21 mouse cellular contexts compared by ENCODE assay signal in the genomic region with DNA sequence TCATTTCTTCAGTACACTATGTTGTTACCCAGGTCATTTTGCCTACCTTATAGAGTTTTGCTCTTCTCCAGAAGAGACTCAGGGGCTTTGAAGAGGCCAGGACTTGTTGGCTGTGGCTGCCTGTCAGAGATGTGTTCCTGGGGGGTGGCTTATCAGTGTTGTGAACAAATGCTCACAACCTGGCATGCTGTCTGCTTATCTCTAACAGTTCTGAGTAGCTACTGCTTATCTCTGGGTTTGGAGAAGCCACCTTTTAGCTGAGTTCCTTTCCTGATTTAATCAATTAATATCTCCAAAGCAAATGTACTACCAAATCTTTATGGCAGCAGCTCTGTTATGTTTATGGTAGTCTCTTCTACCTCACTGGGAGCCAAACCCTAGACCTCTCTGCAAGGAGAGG. TPM values are rescaled to one million over a fixed set of nuclear protein-coding genes. Genes with fewer than 3 reads are reported as not detected.
DNase-seq lines count a peak whose midpoint lies in the region; ATAC-seq and TF ChIP-seq lines count a peak whose summit lies in the region.
"Had no signal": no experiment of that assay in that cellular context is flagged by ENCODE, and none has a peak within 500 bp of the region (broad histone marks: within the 10 kb centered on the region; RNA-seq: fewer than 3 reads in every experiment).

No protein-coding gene starts in this region.

- TF ChIP-seq EP300 in MEL (IDR thresholded peaks at IDR 0.05; ENCODE audit: low read depth in 1 of 2, low read length in 2 of 2) = peak; percentile 99

- ATAC-seq in erythroid progenitor cell, adult 5-6 weeks (replicated peaks; ENCODE audit: low FRiP score, poor library complexity, severe bottlenecking) = peak; percentile 65
- ATAC-seq in liver, embryonic 16.5 days (ENCODE audit: low read depth) = peak; percentile 92
- ATAC-seq: CD4-positive, CD25-positive, alpha-beta regulatory T cell, adult 4 months; forebrain, postnatal 0 days; inflammation-experienced regulatory T-cells, adult 6 months had no signal

- H3K27ac ChIP-seq in heart, embryonic 10.5 days = no peak overlapping the region
- H3K27ac ChIP-seq in MEL (ENCODE audit: control insufficient read depth, low read depth, low read length) = peak overlapping the region; percentile 85
- peak overlapping the region; percentile 86 for H3K27ac ChIP-seq in liver, embryonic 16.5 days (ENCODE audit: low read length)
- H3K27ac ChIP-seq: embryonic facial prominence, embryonic 13.5 days; layer of hippocampus, adult 2 months; limb, embryonic 15.5 days; neural tube, embryonic 13.5 days had no signal

- H3K79me2 ChIP-seq in MEL (ENCODE audit: control insufficient read depth, insufficient read depth, low read length, poor library complexity) = peaks cover 43% of the 10 kb centered on the region

- H3K4me2 ChIP-seq in liver, embryonic 16.5 days (ENCODE audit: low read depth, low read length) = peak overlapping the region; percentile 44
- H3K4me2 ChIP-seq: embryonic facial prominence, embryonic 13.5 days; limb, embryonic 15.5 days; neural tube, embryonic 13.5 days had no signal

- peaks cover 38% of the 10 kb centered on the region for H3K4me1 ChIP-seq in heart, embryonic 10.5 days
- H3K4me1 ChIP-seq in MEL (ENCODE audit: control insufficient read depth in 1 of 2, insufficient read depth in 2 of 2, low read length in 2 of 2) = peaks cover 17 to 32% of the 10 kb centered on the region in 2 experiments
- peaks cover 30% of the 10 kb centered on the region for H3K4me1 ChIP-seq in liver, embryonic 16.5 days (ENCODE audit: control insufficient read depth, low read depth, low read length)

- H3K4me3 ChIP-seq in heart, embryonic 10.5 days = no peak overlapping the region
- no peak overlapping the region for H3K4me3 ChIP-seq in MEL (ENCODE audit: control insufficient read depth in 1 of 2, insufficient read depth in 1 of 2, low read depth in 2 of 2, low read length in 2 of 2)
- no peak overlapping the region for H3K4me3 ChIP-seq in liver, embryonic 16.5 days (ENCODE audit: low read depth, low read length)
- H3K4me3 ChIP-seq: embryonic facial prominence, embryonic 13.5 days; layer of hippocampus, adult 2 months; limb, embryonic 15.5 days; neural tube, embryonic 13.5 days had no signal

- H3K9me3 ChIP-seq in heart, embryonic 10.5 days = no peaks in the 10 kb centered on the region
- H3K9me3 ChIP-seq in MEL (replicated peaks; ENCODE audit: insufficient read depth, low read length) = no peaks in the 10 kb centered on the region
- no peaks in the 10 kb centered on the region for H3K9me3 ChIP-seq in liver, embryonic 16.5 days (replicated peaks; ENCODE audit: control insufficient read depth, low read length)
- H3K9me3 ChIP-seq: embryonic facial prominence, embryonic 13.5 days; limb, embryonic 15.5 days; neural tube, embryonic 13.5 days had no signal

- no peak for TF ChIP-seq POLR2A in MEL (IDR thresholded peaks at IDR 0.05; ENCODE audit: control insufficient read depth in 1 of 2, insufficient read depth in 1 of 2, low read depth in 1 of 2, low read length in 2 of 2, poor library complexity in 1 of 2)

- no peak for TF ChIP-seq RAD21 in MEL (IDR thresholded peaks at IDR 0.05; ENCODE audit: low read depth, low read length)

- no peak for TF ChIP-seq CTCF in MEL (IDR thresholded peaks at IDR 0.05 in 2 of 3, conservative IDR thresholded peaks at IDR 0.05 in 1 of 3; ENCODE audit: control insufficient read depth in 1 of 3, insufficient read depth in 1 of 3, low read depth in 2 of 3, low read length in 3 of 3, poor library complexity in 1 of 3, severe bottlenecking in 1 of 3)

- DNase-seq in heart, embryonic 10.5 days (ENCODE audit: low spot score) = peak; percentile 84
- DNase-seq in heart, adult 9 months (ENCODE audit: low spot score in 2 of 2) = no peak
- DNase-seq in MEL (ENCODE audit: low read depth, low spot score) = peak; percentile 80
- DNase-seq in right cerebral cortex, postnatal 4 days = no peak
- no peak for DNase-seq in kidney, postnatal 10 days
- DNase-seq in urinary bladder, postnatal 14 days (ENCODE audit: low spot score) = no peak
- DNase-seq: adrenal gland, postnatal 25 days; cerebellum, adult 2 months; forebrain, postnatal 0 days; kidney, adult 2 months; kidney, postnatal 14 days; lung, postnatal 10 days; midbrain, embryonic 14.5 days had no signal

- H3K36me3 ChIP-seq in heart, embryonic 10.5 days = peaks cover 95% of the 10 kb centered on the region
- peaks cover 31 to 37% of the 10 kb centered on the region in 2 experiments for H3K36me3 ChIP-seq in MEL (ENCODE audit: control insufficient read depth in 1 of 2, insufficient read depth in 2 of 2, low read length in 2 of 2)
- H3K36me3 ChIP-seq in liver, embryonic 16.5 days (ENCODE audit: control insufficient read depth, insufficient read depth) = peaks cover 22% of the 10 kb centered on the region

- H3K9ac ChIP-seq in MEL (ENCODE audit: control insufficient read depth, low read depth, low read length, poor library complexity, severe bottlenecking) = no peak overlapping the region
- peak overlapping the region; percentile 36 for H3K9ac ChIP-seq in liver, embryonic 16.5 days (ENCODE audit: low read depth, low read length)
- H3K9ac ChIP-seq: embryonic facial prominence, embryonic 13.5 days; forebrain, postnatal 0 days; limb, embryonic 15.5 days; neural tube, embryonic 13.5 days had no signal

- no peaks in the 10 kb centered on the region for H3K27me3 ChIP-seq in heart, embryonic 10.5 days (ENCODE audit: insufficient read depth, poor library complexity, severe bottlenecking)
- H3K27me3 ChIP-seq in MEL (ENCODE audit: control insufficient read depth in 1 of 2, insufficient read depth in 2 of 2, low read length in 2 of 2) = no peaks in the 10 kb centered on the region
- no peaks in the 10 kb centered on the region for H3K27me3 ChIP-seq in liver, embryonic 16.5 days (ENCODE audit: control insufficient read depth, insufficient read depth, low read depth, low read length)
- H3K27me3 ChIP-seq: embryonic facial prominence, embryonic 13.5 days; limb, embryonic 15.5 days; neural tube, embryonic 13.5 days had no signal

TF ChIP-seq in MEL, 35 proteins besides CTCF, POLR2A, EP300 and RAD21 (continues in another document):
- TF ChIP-seq KAT2A (conservative IDR thresholded peaks at IDR 0.05; ENCODE audit: low read depth, low read length) (no peak), UBTF (IDR thresholded peaks at IDR 0.05; ENCODE audit: borderline replicate concordance, insufficient read depth, low read depth, low read length) (no peak), GATA1 (IDR thresholded peaks at IDR 0.05; ENCODE audit: low read depth, low read length) (peak; percentile 100), TCF12 (IDR thresholded peaks at IDR 0.05; ENCODE audit: low read depth, low read length) (peak; percentile 100), MAFK (IDR thresholded peaks at IDR 0.05; ENCODE audit: borderline replicate concordance, low read depth, low read length) (peak; percentile 88), SMC3 (IDR thresholded peaks at IDR 0.05; ENCODE audit: low read depth, low read length) (no peak), ETS1 (IDR thresholded peaks at IDR 0.05; ENCODE audit: low read depth, low read length) (peak; percentile 97), ZNF384 (IDR thresholded peaks at IDR 0.05; ENCODE audit: low read depth, low read length) (no peak), MYB (IDR thresholded peaks at IDR 0.05; ENCODE audit: low read depth, low read length) (peak; percentile 76), HCFC1 (IDR thresholded peaks at IDR 0.05; ENCODE audit: low read depth, low read length) (peak; percentile 65), POLR2AphosphoS5 (IDR thresholded peaks at IDR 0.05; ENCODE audit: borderline replicate concordance, low read depth, low read length) (no peak), ZC3H11A (IDR thresholded peaks at IDR 0.05; ENCODE audit: low read depth, low read length) (no peak), TAL1 (IDR thresholded peaks at IDR 0.05; ENCODE audit: low read length) (peak; percentile 93), USF1 (IDR thresholded peaks at IDR 0.05; ENCODE audit: low read depth, low read length) (no peak), SIN3A (IDR thresholded peaks at IDR 0.05; ENCODE audit: low read length) (peak; percentile 97), MXI1 (IDR thresholded peaks at IDR 0.05; ENCODE audit: low read depth, low read length) (peak; percentile 87), MAX (IDR thresholded peaks at IDR 0.05; ENCODE audit: low read length) (peak; percentile 65), MYC (IDR thresholded peaks at IDR 0.05; ENCODE audit: low read depth, low read length) (peak; percentile 73; the same call in 1 of the 2 replicates)

RNA-seq across cellular contexts. Expression of gene Ranbp3, which starts 15.0 kb away (rescaled TPM):
- polyA plus RNA-seq in heart, embryonic 10.5 days (2016; fragmentation: Nextera tagmentation; extraction: Ambion mirVana) = 85.1 and 105 TPM in 2 replicates
- total RNA-seq in MEL (2012; rRNA removed) = 123 and 137 TPM in 2 replicates
- polyA plus RNA-seq in MEL (2012; ENCODE audit: insufficient read depth in 1 of 2, insufficient read length in 2 of 2, low read depth in 1 of 2, low replicate concordance in 2 of 2, missing spikeins in 1 of 2) = 100 to 1,000 TPM in 1 of 2 experiments, not detected in 1; 150 TPM
- total RNA-seq in erythroid progenitor cell, adult 5-6 weeks (2015; ENCODE audit: low replicate concordance) = 51.1 and 73.9 TPM in 2 replicates
- total RNA-seq in erythroid progenitor cell, adult 5-6 weeks (2017; ENCODE audit: low replicate concordance) = 72.9 and 77.2 TPM in 2 replicates
- 35.9 and 37.0 TPM in 2 replicates for polyA plus RNA-seq in liver, embryonic 16.5 days (2015; fragmentation: Nextera tagmentation; extraction: Ambion mirVana)

RNA-seq across cellular contexts. Expression of gene Ndufa11, which starts 29.5 kb away (rescaled TPM):
- polyA plus RNA-seq in heart, embryonic 10.5 days (2016; fragmentation: Nextera tagmentation; extraction: Ambion mirVana) = 518 and 632 TPM in 2 replicates
- 226 and 249 TPM in 2 replicates for total RNA-seq in MEL (2012; rRNA removed)
- polyA plus RNA-seq in MEL (2012; ENCODE audit: insufficient read depth in 1 of 2, insufficient read length in 2 of 2, low read depth in 1 of 2, low replicate concordance in 2 of 2, missing spikeins in 1 of 2) = 100 to 1,000 TPM in 1 of 2 experiments, not detected in 1; 351 TPM
- 46.5 and 90.1 TPM in 2 replicates for total RNA-seq in erythroid progenitor cell, adult 5-6 weeks (2015; ENCODE audit: low replicate concordance)
- 54.2 and 67.9 TPM in 2 replicates for total RNA-seq in erythroid progenitor cell, adult 5-6 weeks (2017; ENCODE audit: low replicate concordance)
- polyA plus RNA-seq in liver, embryonic 16.5 days (2015; fragmentation: Nextera tagmentation; extraction: Ambion mirVana) = 210 and 219 TPM in 2 replicates

RNA-seq across cellular contexts. Expression of gene Vmac, which starts 29.8 kb away (rescaled TPM):
- 10.2 and 12.7 TPM in 2 replicates for polyA plus RNA-seq in heart, embryonic 10.5 days (2016; fragmentation: Nextera tagmentation; extraction: Ambion mirVana)
- 1.7 and 2.6 TPM in 2 replicates for total RNA-seq in MEL (2012; rRNA removed)
- 1 to 10 TPM in 1 of 2 experiments, not detected in 1; 8.0 TPM for polyA plus RNA-seq in MEL (2012; ENCODE audit: insufficient read depth in 1 of 2, insufficient read length in 2 of 2, low read depth in 1 of 2, low replicate concordance in 2 of 2, missing spikeins in 1 of 2)
- total RNA-seq in erythroid progenitor cell, adult 5-6 weeks (2015; ENCODE audit: low replicate concordance) = 2.1 and 2.2 TPM in 2 replicates
- not detected in 2 replicates for total RNA-seq in erythroid progenitor cell, adult 5-6 weeks (2017; ENCODE audit: low replicate concordance)
- polyA plus RNA-seq in liver, embryonic 16.5 days (2015; fragmentation: Nextera tagmentation; extraction: Ambion mirVana) = 2.8 and 4.2 TPM in 2 replicates

Comparison
In these comparisons a context has a peak if more than half of its experiments do, and no peak if none do; other contexts are left out.
1. DNase-seq: peak in heart, embryonic 10.5 days (single experiment) and MEL (single experiment); none in heart, adult 9 months (0 of 2), right cerebral cortex, postnatal 4 days (single experiment), kidney, postnatal 10 days (single experiment) and urinary bladder, postnatal 14 days (single experiment).